Mouse (Mus musculus): ENCODE results near the gene Wdr24. TPM values are rescaled to one million over a fixed set of nuclear protein-coding genes. Genes with fewer than 3 reads are reported as not detected.
"Not testable (repeated sequence)": the region's sequence is repeated elsewhere in the genome, so short reads cannot be mapped to it uniquely, and the experiment has no call there.

Gene Wdr24
- polyA plus RNA-seq, 1 experiment from 2014 or later, result 31.0 TPM

- no peaks in the 10 kb centered on the region for H3K9me3 ChIP-seq
- peaks cover 51% of the 10 kb centered on the region for H3K36me3 ChIP-seq (replicated peaks)
- peaks cover 68% of the 10 kb centered on the region for H3K4me1 ChIP-seq
- 1% methylated on average over 14 of the region's 14 CpGs for WGBS
- peak within 1 kb of the TSS; percentile 91 for H3K27ac ChIP-seq (replicated peaks)
- H3K27me3 ChIP-seq (replicated peaks; ENCODE audit: low read depth, poor library complexity, severe bottlenecking), result no peaks in the 10 kb centered on the region
- H3K4me3 ChIP-seq, result peak within 1 kb of the TSS; percentile 77
- peak; percentile 79 for DNase-seq (ENCODE audit: low spot score)
Observed at GRCm38 (mm10) chr17:25792615-25793014, 30.8 kb upstream of the Wdr24 start, which contains the start of gene Fam173a. Gene Fam173a (minus strand): TSS chr17:25792901.

GRCm38 (mm10) chr17:25794197-25794596 lies 29.2 kb upstream of the Wdr24 start:
- Histone ChIP-seq H3K4me3 (peak overlapping the region; percentile 77), H3K27ac (replicated peaks) (peak overlapping the region; percentile 91), H3K9me3 (no peaks in the 10 kb centered on the region), H3K36me3 (replicated peaks) (peaks cover 38% of the 10 kb centered on the region), H3K4me1 (peaks cover 70% of the 10 kb centered on the region), H3K27me3 (replicated peaks; ENCODE audit: low read depth, poor library complexity, severe bottlenecking) (no peaks in the 10 kb centered on the region)
- WGBS, result 44% methylated on average over 13 of the region's 13 CpGs
- no peak for DNase-seq (ENCODE audit: low spot score)

GRCm38 (mm10) chr17:25794998-25795397 lies 28.4 kb upstream of the Wdr24 start:
- H3K27me3 ChIP-seq (replicated peaks; ENCODE audit: low read depth, poor library complexity, severe bottlenecking), result no peaks in the 10 kb centered on the region
- peak overlapping the region; percentile 91 for H3K27ac ChIP-seq (replicated peaks)
- DNase-seq (ENCODE audit: low spot score), result no peak
- no peaks in the 10 kb centered on the region for H3K9me3 ChIP-seq
- H3K4me1 ChIP-seq, result peaks cover 70% of the 10 kb centered on the region
- H3K4me3 ChIP-seq, result peak overlapping the region; percentile 77
- WGBS, result 66% methylated on average over 17 of the region's 17 CpGs
- H3K36me3 ChIP-seq (replicated peaks), result peaks cover 30% of the 10 kb centered on the region

- Histone ChIP-seq H3K36me3 (replicated peaks) (peaks cover 25% of the 10 kb centered on the region), H3K27ac (replicated peaks) (peak within 1 kb of the TSS; percentile 91), H3K4me3 (peak within 1 kb of the TSS; percentile 77), H3K4me1 (peaks cover 66% of the 10 kb centered on the region), H3K27me3 (replicated peaks; ENCODE audit: low read depth, poor library complexity, severe bottlenecking) (no peaks in the 10 kb centered on the region), H3K9me3 (no peaks in the 10 kb centered on the region)
- DNase-seq (ENCODE audit: low spot score), result peak; percentile 90
- 4% methylated on average over 6 of the region's 6 CpGs for WGBS
Observed at GRCm38 (mm10) chr17:25795609-25796092, 27.8 kb upstream of the Wdr24 start, which contains the start of gene AC134908.4. Gene AC134908.4 (minus strand): TSS chr17:25795659.

GRCm38 (mm10) chr17:25796211-25796771 lies 27.1 kb upstream of the Wdr24 start:
- peaks cover 60% of the 10 kb centered on the region for H3K4me1 ChIP-seq
- no peaks in the 10 kb centered on the region for H3K9me3 ChIP-seq
- peak overlapping the region; percentile 91 for H3K27ac ChIP-seq (replicated peaks)
- H3K27me3 ChIP-seq (replicated peaks; ENCODE audit: low read depth, poor library complexity, severe bottlenecking), result no peaks in the 10 kb centered on the region
- H3K4me3 ChIP-seq, result peak overlapping the region; percentile 77
- under 1% methylated on average over 37 of the region's 37 CpGs for WGBS
- no peak for DNase-seq (ENCODE audit: low spot score)
- H3K36me3 ChIP-seq (replicated peaks), result peaks cover 25% of the 10 kb centered on the region

GRCm38 (mm10) chr17:25796951-25797369 lies 26.5 kb upstream of the Wdr24 start, which contains the start of gene Metrn:
Gene Metrn (minus strand): TSS chr17:25797136.
- no peaks in the 10 kb centered on the region for H3K9me3 ChIP-seq
- peaks cover 25% of the 10 kb centered on the region for H3K36me3 ChIP-seq (replicated peaks)
- peak within 1 kb of the TSS; percentile 77 for H3K4me3 ChIP-seq
- peak within 1 kb of the TSS; percentile 91 for H3K27ac ChIP-seq (replicated peaks)
- under 1% methylated on average over 35 of the region's 35 CpGs for WGBS
- DNase-seq (ENCODE audit: low spot score), result peak; percentile 96
- H3K27me3 ChIP-seq (replicated peaks; ENCODE audit: low read depth, poor library complexity, severe bottlenecking), result peaks cover 6% of the 10 kb centered on the region; the same call in 1 of the 2 replicates
- H3K4me1 ChIP-seq, result peaks cover 53% of the 10 kb centered on the region

- H3K4me3 ChIP-seq, result no peak overlapping the region
- H3K4me1 ChIP-seq, result peaks cover 30% of the 10 kb centered on the region
- H3K36me3 ChIP-seq (replicated peaks), result peaks cover 4% of the 10 kb centered on the region; the same call in 1 of the 2 replicates
- DNase-seq (ENCODE audit: low spot score), result peak; percentile 75
- no peaks in the 10 kb centered on the region for H3K9me3 ChIP-seq
- peaks cover 25% of the 10 kb centered on the region for H3K27me3 ChIP-seq (replicated peaks; ENCODE audit: low read depth, poor library complexity, severe bottlenecking)
- no peak overlapping the region for H3K27ac ChIP-seq (replicated peaks)
- 8% methylated on average over 6 of the region's 6 CpGs for WGBS
Observed at GRCm38 (mm10) chr17:25801029-25801428, 22.4 kb upstream of the Wdr24 start.

GRCm38 (mm10) chr17:25802825-25803517 lies 20.5 kb upstream of the Wdr24 start:
- Histone ChIP-seq H3K4me3 (peak overlapping the region; percentile 32; the same call in 1 of the 2 replicates), H3K9me3 (no peaks in the 10 kb centered on the region), H3K27me3 (replicated peaks; ENCODE audit: low read depth, poor library complexity, severe bottlenecking) (peaks cover 32% of the 10 kb centered on the region), H3K4me1 (peaks cover 16% of the 10 kb centered on the region), H3K27ac (replicated peaks) (peak overlapping the region; percentile 66), H3K36me3 (replicated peaks) (no peaks in the 10 kb centered on the region)
- DNase-seq (ENCODE audit: low spot score), result peak; percentile 70
- WGBS, result 14% methylated on average over 10 of the region's 10 CpGs

- Histone ChIP-seq H3K27ac (replicated peaks) (no peak overlapping the region), H3K4me1 (peaks cover 45% of the 10 kb centered on the region), H3K36me3 (replicated peaks) (no peaks in the 10 kb centered on the region), H3K4me3 (no peak overlapping the region), H3K27me3 (replicated peaks; ENCODE audit: low read depth, poor library complexity, severe bottlenecking) (peaks cover 66% of the 10 kb centered on the region), H3K9me3 (no peaks in the 10 kb centered on the region)
- no peak for DNase-seq (ENCODE audit: low spot score)
- 84% methylated on average over 4 of the region's 4 CpGs for WGBS
Observed at GRCm38 (mm10) chr17:25806507-25806906, 16.9 kb upstream of the Wdr24 start.

GRCm38 (mm10) chr17:25807452-25807851 lies 16.0 kb upstream of the Wdr24 start:
- not testable (repeated sequence) for H3K27ac ChIP-seq (replicated peaks); H3K36me3 ChIP-seq (replicated peaks); DNase-seq (ENCODE audit: low spot score); H3K4me3 ChIP-seq; H3K9me3 ChIP-seq
- WGBS, result 47% methylated on average over 2 of the region's 2 CpGs
- Histone ChIP-seq H3K27me3 (replicated peaks; ENCODE audit: low read depth, poor library complexity, severe bottlenecking) (peaks cover 66% of the 10 kb centered on the region), H3K4me1 (peaks cover 42% of the 10 kb centered on the region)

- WGBS, result 36% methylated on average over 5 of the region's 5 CpGs
- Histone ChIP-seq H3K4me3 (peak overlapping the region; percentile 82), H3K27ac (replicated peaks) (peak overlapping the region; percentile 86; the same call in 1 of the 2 replicates), H3K36me3 (replicated peaks) (no peaks in the 10 kb centered on the region), H3K27me3 (replicated peaks; ENCODE audit: low read depth, poor library complexity, severe bottlenecking) (peaks cover 70% of the 10 kb centered on the region), H3K4me1 (peaks cover 36% of the 10 kb centered on the region), H3K9me3 (no peaks in the 10 kb centered on the region)
- DNase-seq (ENCODE audit: low spot score), result no peak
Observed at GRCm38 (mm10) chr17:25808028-25808427, 15.4 kb upstream of the Wdr24 start.

GRCm38 (mm10) chr17:25808789-25809605 lies 14.4 kb upstream of the Wdr24 start, which contains the start of gene Fbxl16:
Gene Fbxl16 (plus strand): TSS chr17:25809085.
- H3K4me1 ChIP-seq, result peaks cover 34% of the 10 kb centered on the region
- H3K4me3 ChIP-seq, result peak within 1 kb of the TSS; percentile 82

More at GRCm38 (mm10) chr17:25808789-25809605, 14.4 kb upstream of the Wdr24 start, which contains the start of gene Fbxl16:
- peaks cover 68% of the 10 kb centered on the region for H3K27me3 ChIP-seq (replicated peaks; ENCODE audit: low read depth, poor library complexity, severe bottlenecking)
- no peaks in the 10 kb centered on the region for H3K9me3 ChIP-seq
- DNase-seq (ENCODE audit: low spot score), result peak; percentile 88
- no peaks in the 10 kb centered on the region for H3K36me3 ChIP-seq (replicated peaks)
- H3K27ac ChIP-seq (replicated peaks), result peak within 1 kb of the TSS; percentile 86
- under 1% methylated on average over 97 of the region's 100 CpGs for WGBS
